Mouse (Mus musculus): ENCODE data around the gene Stk4. TPM values are rescaled to one million over a fixed set of nuclear protein-coding genes. Genes with fewer than 3 reads are reported as not detected.

Gene Stk4
- 10.4 and 10.8 TPM in 2 replicates for polyA plus RNA-seq (2012; rRNA removed)

DNA sequence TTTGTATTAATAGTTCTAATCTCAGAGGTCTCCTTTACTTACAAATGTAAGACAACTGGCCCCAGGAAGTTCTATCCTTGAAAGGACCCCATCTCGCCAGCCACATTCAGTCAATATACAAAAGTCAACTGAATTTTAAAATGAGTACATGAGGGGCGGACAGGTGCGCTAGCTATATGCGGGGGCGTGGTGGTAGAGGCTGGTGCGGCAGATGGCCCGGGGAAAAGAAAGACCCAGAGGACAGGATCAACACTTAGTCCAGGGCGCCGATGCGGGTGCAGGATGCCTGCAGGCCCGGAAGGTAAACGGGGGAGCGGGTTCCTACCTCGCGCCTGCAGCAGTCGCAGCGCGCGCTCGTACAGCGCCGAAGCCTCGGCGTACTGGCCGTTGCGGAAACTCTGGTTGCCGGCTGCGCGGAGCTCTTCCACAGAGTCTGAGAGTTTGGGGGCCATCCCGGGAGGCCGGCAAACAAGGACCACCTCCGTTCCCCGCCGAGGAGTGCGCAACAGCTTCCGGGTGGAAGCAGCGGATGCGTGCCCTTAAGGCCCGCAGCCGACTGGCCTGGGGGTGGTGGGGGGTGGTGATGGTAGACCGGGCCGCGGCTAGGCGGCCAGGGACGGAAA, at the start of gene Stk4:
Gene Stk4 (plus strand): TSS at position 181 of the 623 bp plus-strand sequence.

GRCm38 (mm10) chr2:164025150-164025549, 45.0 kb upstream of the Stk4 start, which contains the start of gene Pabpc1l:
Pabpc1l (plus strand) TSS chr2:164025450.

GRCm38 (mm10) chr2:164070765-164071436, 779 bp downstream of the Stk4 start, which contains the start of gene Tomm34:
Tomm34 (minus strand) TSS chr2:164071169.

DNA sequence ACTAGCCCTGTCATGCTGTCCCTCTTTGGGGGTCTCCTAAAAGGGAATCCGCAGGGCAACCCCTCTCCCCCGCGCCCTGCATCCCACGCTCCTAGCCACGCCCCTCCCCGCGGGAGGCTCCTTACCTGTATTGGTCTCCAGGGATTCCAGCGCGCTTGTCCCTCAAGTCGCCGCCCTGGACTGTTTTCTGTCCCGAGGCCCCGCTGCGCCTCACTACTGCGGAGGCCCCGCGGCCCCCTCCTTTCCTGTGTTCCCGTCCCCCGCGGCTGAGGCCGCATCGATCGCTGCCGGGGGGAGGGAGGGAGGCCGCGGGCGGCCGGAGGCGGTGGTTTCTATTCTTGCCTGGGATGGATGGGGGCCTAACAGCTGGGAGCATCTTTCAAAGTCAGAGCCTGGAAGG, 100.8 kb downstream of the Stk4 start, which contains the start of gene Kcns1:
Gene Kcns1 (minus strand): TSS at position 212 of the 400 bp plus-strand sequence.

DNA sequence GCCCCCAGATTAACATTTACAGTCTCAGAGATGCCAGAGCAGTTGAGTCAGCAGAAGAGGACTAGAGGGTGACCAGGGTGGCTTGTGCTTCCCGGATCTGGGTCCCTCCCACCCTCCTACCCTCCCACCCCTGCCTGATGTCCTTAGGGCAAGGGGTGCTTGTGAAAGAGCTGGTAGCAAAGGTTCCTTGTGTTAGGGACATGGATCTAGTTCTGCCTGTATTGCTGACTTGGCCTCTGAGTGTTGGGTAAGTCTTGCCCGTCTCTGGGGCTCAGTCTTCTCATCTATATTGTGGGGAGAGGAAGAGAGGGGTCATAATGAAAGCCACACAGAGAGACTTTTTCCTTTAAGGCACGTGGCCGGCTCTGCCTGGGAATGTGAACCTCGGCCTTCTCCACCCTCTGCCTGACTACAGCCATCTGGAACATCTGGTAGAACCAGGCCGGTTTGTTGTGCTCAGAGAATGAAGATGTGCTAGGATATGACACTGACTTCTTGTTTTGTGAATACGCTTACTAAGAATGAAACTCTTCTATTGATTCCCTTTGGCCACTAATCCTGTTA, 112.7 kb downstream of the Stk4 start, which contains the start of gene Wfdc5:
Gene Wfdc5 (minus strand): TSS at position 51 of the 564 bp plus-strand sequence.

GRCm38 (mm10) chr2:164190576-164190975, 120.5 kb downstream of the Stk4 start, which contains the start of gene Wfdc12:
Wfdc12 (minus strand) TSS chr2:164190608.

DNA sequence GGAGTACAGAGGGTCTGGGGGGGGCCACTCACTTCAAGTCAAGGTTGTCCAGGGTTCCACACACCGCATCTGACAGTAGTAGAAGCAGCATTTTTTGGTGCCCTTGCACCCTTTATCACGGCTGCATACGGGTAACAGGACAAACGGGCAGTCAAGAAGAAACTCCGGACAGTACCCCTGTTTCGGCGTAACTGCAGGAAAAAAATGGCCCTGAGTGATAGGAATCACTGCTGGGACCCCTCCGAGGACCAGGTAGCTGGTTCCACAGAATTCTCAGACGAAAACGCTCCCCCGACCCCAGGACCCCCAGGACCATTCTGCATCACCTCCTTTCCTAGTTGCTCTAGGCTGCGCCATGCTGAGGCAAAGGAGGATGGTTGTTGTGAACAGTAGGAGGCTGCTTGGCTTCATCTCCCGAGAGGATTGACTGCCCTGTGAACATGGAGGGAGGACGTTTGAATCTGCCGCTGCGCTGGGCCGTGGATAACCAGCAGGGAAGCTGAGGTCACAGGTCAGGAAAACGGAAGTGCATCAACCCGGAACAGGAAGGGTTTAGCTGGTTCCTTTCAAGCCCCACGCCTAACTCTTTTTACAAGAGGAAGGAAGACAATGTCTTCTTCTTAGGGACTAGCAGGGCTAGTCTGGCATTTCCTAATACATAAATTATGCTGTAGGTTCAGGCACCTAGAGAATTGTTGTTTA, 129.7 kb downstream of the Stk4 start, which contains the start of gene Wfdc15a:
Gene Wfdc15a (minus strand): TSS at position 505 of the 702 bp plus-strand sequence.

Other genes starting within 250 kb of the Stk4 start
- gene Ccn5, start 249.5 kb upstream of the Stk4 start, polyA plus RNA-seq (2012; rRNA removed): 0.03 and 0.07 TPM in 2 replicates
- gene Kcnk15, start 216.7 kb upstream of the Stk4 start, polyA plus RNA-seq (2012; rRNA removed): not detected in 2 replicates
- gene Rims4, start 151.6 kb upstream of the Stk4 start, polyA plus RNA-seq (2012; rRNA removed): 0.73 and 1.3 TPM in 2 replicates
- gene Ywhab, start 75.4 kb upstream of the Stk4 start, polyA plus RNA-seq (2012; rRNA removed): 27.4 and 28.4 TPM in 2 replicates
- 0.71 and 0.79 TPM in 2 replicates for gene Pabpc1l, start 44.9 kb upstream of the Stk4 start, polyA plus RNA-seq (2012; rRNA removed)
- 11.1 and 11.6 TPM in 2 replicates for gene Tomm34, start 847 bp downstream of the Stk4 start, polyA plus RNA-seq (2012; rRNA removed)
- 0.01 TPM in 2 replicates for gene Kcns1, start 100.8 kb downstream of the Stk4 start, polyA plus RNA-seq (2012; rRNA removed)
- not detected in 2 replicates for gene Wfdc5, start 112.4 kb downstream of the Stk4 start, polyA plus RNA-seq (2012; rRNA removed)
- not detected in 2 replicates for gene Wfdc12, start 120.3 kb downstream of the Stk4 start, polyA plus RNA-seq (2012; rRNA removed)
- not detected in 2 replicates for gene Wfdc15a, start 129.8 kb downstream of the Stk4 start, polyA plus RNA-seq (2012; rRNA removed)
- 0.07 and 0.16 TPM in 2 replicates for gene Wfdc15b, start 151.3 kb downstream of the Stk4 start, polyA plus RNA-seq (2012; rRNA removed)
- not detected in 2 replicates for gene Svs2, start 168.1 kb downstream of the Stk4 start, polyA plus RNA-seq (2012; rRNA removed)
- not detected in 2 replicates for gene Svs3b, start 186.3 kb downstream of the Stk4 start, polyA plus RNA-seq (2012; rRNA removed)
- not detected in 2 replicates for gene Svs4, start 208.1 kb downstream of the Stk4 start, polyA plus RNA-seq (2012; rRNA removed)
- not detected in 2 replicates for gene Svs3a, start 218.9 kb downstream of the Stk4 start, polyA plus RNA-seq (2012; rRNA removed)
- not detected in 2 replicates for gene Svs6, start 246.4 kb downstream of the Stk4 start, polyA plus RNA-seq (2012; rRNA removed)